Mouse (Mus musculus) bone marrow macrophage, adult 2 months (primary cell): ENCODE data around the gene Prss8.

Experiments used
- CTCF ChIP-seq: IDR thresholded peaks from 2 replicates; pipeline ENCODE4 v1.5.1; 2012; ENCODE audit warnings: low read depth, mild to moderate bottlenecking, low read length, moderate library complexity
- POLR2A ChIP-seq: IDR thresholded peaks from 2 replicates; pipeline ENCODE4 v1.6.1; 2012; ENCODE audit warnings: mild to moderate bottlenecking, low read depth, low read length, borderline replicate concordance

- TF ChIP-seq POLR2A, result no peak
- TF ChIP-seq CTCF, result no peak
These were observed 7.2 kb downstream of the Prss8 start for GRCm38 (mm10) chr7:127922451-127923275.
